Mouse (Mus musculus) brown adipose tissue, adult 24 weeks (tissue): ENCODE data around the gene Gm15294. TPM values are rescaled to one million over a fixed set of nuclear protein-coding genes. Genes with fewer than 3 reads are reported as not detected.

Experiments
- H3K27ac ChIP-seq: fragments of 200-500 bp; replicated peaks from 2 replicates; pipeline ENCODE4 v1.5.1; 2012; ENCODE audit warnings: low read depth, mild to moderate bottlenecking, low read length
- H3K4me1 ChIP-seq: fragments of 200-500 bp; 2 replicates; pipeline ENCODE4 v1.6.1; 2012; ENCODE audit warnings: low read length, mixed read lengths; ENCODE audit not compliant: control insufficient read depth, insufficient read depth, insufficient read length
- H3K4me3 ChIP-seq: fragments of 200-500 bp; 2 replicates; pipeline ENCODE4 v1.5.1; 2012; ENCODE audit warnings: low read depth, mild to moderate bottlenecking, low read length, moderate library complexity; ENCODE audit not compliant: insufficient read depth
- polyA plus RNA-seq: library from polyadenylated mRNA; stranded (reverse); fragments of >200 nt; gene quantifications from 2 replicates; pipeline ENCODE4 v1.2.4, GENCODE M21; 2012; ENCODE audit not compliant: missing spikeins, insufficient read depth, insufficient read length

Gene Gm15294
- polyA plus RNA-seq = not detected in 2 replicates

GRCm38 (mm10) chrX:141875135-141875534, at the start of gene Gm15294:
Gene Gm15294 (minus strand): TSS chrX:141875235.
- Histone ChIP-seq H3K4me3 (no peak within 1 kb of the TSS), H3K4me1 (no peaks in the 10 kb centered on the region), H3K27ac (no peak within 1 kb of the TSS)

- no peaks in the 10 kb centered on the region for H3K4me1 ChIP-seq
- H3K4me3 ChIP-seq = no peak overlapping the region
These were observed 9.5 kb upstream of the Gm15294 start for GRCm38 (mm10) chrX:141884336-141885048.

GRCm38 (mm10) chrX:141874024-141874423, 1.0 kb downstream of the Gm15294 start:
- no peaks in the 10 kb centered on the region for H3K4me1 ChIP-seq
- no peak overlapping the region for H3K4me3 ChIP-seq
- H3K27ac ChIP-seq = no peak overlapping the region

More at GRCm38 (mm10) chrX:141884336-141885048, 9.5 kb upstream of the Gm15294 start:
- no peak overlapping the region for H3K27ac ChIP-seq

DNA sequence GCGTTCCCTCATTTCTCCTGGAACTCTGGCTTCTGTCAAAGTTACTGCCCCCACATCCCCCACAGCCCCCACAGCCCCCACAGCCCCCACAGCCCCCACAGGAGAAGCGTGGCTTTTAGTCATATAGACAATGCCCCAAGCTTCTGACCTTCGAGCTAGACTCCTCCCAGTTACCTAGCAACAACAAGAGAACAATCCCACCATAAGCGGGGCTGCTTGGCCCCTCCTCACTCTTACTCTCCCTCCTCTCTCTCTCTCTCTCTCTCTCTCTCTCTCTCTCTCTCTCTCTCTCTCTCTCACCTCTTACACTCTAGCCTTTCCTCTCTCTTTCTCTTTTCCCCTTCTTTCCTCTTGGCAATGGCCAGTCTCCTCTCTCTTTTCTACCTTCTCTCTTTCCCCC, 1.4 kb downstream of the Gm15294 start:
- H3K4me1 ChIP-seq = no peaks in the 10 kb centered on the region

GRCm38 (mm10) chrX:141855684-141856396, 19.2 kb downstream of the Gm15294 start:
- H3K4me3 ChIP-seq = no peak overlapping the region
- no peak overlapping the region for H3K27ac ChIP-seq
- no peaks in the 10 kb centered on the region for H3K4me1 ChIP-seq

More for the DNA sequence above, 1.4 kb downstream of the Gm15294 start:
- H3K4me3 ChIP-seq = no peak overlapping the region
- H3K27ac ChIP-seq = no peak overlapping the region

Other genes starting within 250 kb of the Gm15294 start
- gene Irs4, start 150.0 kb downstream of the Gm15294 start, polyA plus RNA-seq = not detected in 2 replicates